Mouse (Mus musculus) testis, postnatal 10 days (tissue): ENCODE data around the gene Scly.

Experiments
- DNase-seq: peaks from one replicate; pipeline ENCODE4 v3.0.0; 2021; ENCODE audit warnings: low spot score

Scly gene

DNA sequence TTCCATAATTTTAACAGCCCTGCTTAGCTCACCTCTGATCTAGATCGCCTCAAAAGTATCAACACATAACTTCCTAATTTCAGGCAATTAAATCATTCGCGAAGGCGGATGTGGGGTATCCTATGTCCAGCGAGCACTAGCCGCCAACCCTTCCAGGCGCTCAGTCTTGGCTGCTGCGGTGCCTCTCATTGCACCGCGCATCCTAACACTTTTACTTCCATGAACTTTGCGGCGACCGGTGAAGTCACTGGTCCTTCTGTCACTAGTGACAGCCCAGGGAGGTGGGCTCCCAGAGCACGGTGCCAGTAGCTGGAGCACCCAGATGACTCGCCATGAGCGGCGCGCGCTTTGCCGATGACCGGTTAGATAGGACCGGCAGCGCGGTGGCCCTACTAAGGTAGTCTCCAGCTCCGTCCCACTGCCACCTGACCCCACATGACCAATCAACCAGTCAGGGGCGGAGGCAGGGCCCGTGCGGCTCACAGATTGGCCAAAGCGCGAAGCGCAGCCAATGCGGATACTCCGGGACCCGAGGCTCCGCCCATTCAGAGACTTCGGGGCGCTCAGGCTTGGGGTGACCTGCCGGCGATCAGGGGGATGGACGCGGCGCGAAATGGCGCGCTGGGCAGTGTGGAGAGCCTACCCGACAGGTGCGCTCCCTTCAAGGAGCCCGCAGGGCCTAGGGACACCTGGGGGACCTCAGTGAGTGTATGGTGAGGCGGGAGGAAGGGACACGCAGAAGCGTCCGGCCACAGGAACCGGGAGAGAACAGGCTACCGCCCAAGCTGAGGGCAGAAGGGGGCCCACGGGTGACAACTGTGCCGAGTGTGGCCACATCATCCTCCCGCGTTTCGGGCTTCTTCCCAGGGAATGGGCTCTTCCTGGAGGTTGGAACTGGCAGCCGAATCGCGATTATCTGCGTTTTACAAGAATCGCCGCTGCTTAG, at the start of gene Scly:
Scly (plus strand) TSS at position 540 of the 946 bp plus-strand sequence.
- peak; percentile 92 for DNase-seq

DNA sequence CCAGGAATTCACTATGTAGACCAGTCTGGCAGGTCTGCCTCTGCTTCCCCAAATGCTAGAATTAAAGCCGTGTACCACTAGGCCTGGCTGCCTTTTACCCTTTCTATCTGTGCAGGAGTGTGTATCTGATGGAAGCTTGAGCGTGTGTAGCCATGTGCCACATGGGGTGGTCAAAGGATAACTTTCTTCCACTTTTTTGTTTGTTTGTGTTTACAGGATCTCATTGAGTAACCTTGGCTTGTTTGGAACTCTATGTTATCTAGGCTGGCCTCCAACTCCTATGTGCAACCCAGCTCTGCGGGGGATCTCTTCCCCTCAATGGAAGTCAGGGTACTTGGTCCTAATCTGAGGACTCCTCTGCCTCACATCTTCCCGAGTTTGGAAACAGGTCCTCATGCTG, 49.2 kb upstream of the Scly start:
- DNase-seq = no peak

- peak; percentile 89 for DNase-seq
These were observed 48.3 kb upstream of the Scly start, which contains the start of gene Ube2f for GRCm38 (mm10) chr1:91249564-91250414. Gene Ube2f (plus strand): TSS chr1:91250304.

DNA sequence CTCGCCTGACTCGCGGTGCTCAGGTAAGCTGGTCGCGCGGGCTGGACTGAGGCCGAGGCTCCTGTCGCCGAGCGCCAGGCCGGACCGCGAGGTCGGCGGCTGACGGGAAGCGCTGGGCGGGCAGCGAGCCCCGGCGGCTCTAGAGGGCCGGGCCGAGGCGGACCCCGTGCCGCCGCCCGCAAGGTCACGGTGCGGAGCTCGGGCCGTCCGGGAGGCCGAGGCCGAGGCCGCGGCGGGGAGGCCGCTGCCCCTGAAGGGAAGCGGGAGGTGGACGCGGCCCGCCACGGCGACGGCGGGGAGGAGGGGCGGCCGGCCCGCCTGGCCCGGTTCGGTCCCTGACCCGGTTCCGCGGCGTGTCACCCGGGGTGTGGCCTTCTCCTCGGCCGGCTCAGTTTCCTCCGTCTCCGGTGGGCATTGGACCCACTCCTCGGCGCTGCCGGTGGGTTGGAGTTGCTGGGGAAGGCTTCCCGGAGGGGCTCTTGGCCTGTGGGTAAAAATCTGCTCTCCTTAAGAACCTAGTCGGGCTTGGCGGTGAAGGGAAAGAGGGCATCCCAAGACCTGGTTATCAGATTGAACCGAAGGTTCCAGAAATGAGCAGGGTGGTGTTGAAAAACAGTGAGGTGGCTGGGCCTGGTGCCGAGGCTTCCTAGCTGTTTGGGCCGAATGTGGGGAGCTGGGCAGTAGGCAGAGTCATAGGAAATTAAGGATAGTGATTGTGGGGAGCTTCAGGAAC, 47.6 kb upstream of the Scly start:
- peak; percentile 66 for DNase-seq

GRCm38 (mm10) chr1:91251148-91251650, 46.9 kb upstream of the Scly start:
- no peak for DNase-seq

- no peak for DNase-seq
These were observed 46.2 kb upstream of the Scly start for GRCm38 (mm10) chr1:91251927-91252326.

- DNase-seq = no peak
These were observed 40.2 kb upstream of the Scly start for GRCm38 (mm10) chr1:91257918-91258317.

- no peak for DNase-seq
These were observed 38.3 kb upstream of the Scly start for GRCm38 (mm10) chr1:91259794-91260193.

- DNase-seq = no peak
These were observed 35.6 kb upstream of the Scly start for GRCm38 (mm10) chr1:91262508-91262907.

DNA sequence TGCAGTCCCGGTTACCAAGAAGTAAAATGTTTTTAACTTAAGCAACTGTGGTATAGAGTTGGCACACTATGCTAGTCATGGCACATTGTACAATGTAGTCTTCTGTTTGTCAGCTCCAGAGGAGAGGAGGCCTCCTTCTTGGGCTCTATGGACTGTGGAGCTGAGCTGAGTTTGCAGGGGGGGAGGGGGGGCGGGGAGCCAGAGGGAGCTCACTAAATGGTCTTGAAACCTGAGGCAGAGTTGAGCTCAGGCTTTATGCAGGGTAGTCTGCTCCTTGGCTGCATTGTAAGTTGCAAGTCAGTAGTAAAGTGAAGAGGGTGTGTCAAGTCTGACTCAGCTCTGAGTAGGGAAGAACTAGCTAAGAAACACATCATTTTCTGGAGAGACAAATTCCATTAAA, 25.9 kb upstream of the Scly start:
- no peak for DNase-seq

- DNase-seq = no peak
These were observed 21.6 kb upstream of the Scly start for GRCm38 (mm10) chr1:91276581-91276980.

DNA sequence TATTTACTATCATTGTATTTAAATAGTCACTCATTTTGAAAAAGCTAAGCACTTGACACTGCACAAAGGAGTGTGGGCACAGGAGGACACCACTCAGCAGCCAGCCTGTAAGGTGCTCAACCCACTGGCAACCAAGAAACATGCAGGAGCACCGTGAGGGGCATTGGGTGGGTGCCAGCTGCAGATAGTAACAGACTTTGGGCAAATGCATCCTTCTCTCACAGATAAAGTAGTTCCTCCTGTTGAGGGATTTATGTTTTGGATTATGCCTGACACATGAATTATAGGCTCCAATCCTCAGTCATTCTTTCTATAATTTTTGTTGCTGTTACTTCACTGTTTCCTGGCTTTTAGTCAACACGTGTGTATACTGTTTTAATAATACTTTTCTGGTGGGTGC, 20.7 kb upstream of the Scly start:
- DNase-seq = no peak

DNA sequence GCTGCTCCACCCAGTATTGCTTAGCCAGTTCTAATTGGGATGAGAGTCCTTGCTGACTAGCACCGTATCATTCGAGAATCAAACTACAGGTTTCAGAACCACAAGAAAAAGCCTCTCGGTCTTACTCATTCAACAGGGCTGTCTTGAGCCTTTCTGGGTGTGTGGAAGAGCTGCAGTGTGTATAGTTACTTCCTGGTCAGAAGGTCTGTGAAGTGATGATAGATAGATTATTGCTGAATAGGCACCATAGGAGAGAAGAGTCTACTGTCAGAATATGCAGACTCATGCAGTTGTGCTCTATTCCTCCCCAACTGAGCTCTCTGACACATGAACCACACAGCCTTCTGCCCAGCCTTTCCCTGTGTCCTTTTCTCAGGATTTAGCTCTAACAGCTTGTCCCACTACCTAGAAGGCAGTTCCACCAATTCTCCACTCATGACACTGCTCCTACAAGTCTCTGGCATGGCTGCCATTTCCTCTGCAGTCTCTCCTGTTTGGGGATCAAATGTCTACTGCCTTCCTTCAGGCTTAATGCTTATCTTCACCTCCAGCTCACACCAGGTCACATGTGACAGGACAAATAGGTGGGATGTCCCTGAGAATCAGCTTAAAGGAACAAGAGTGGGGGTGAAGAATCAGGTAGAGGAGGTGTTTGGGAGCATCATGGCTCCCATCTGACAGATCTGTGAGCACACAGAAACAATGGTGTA, 19.6 kb upstream of the Scly start:
- no peak for DNase-seq

DNA sequence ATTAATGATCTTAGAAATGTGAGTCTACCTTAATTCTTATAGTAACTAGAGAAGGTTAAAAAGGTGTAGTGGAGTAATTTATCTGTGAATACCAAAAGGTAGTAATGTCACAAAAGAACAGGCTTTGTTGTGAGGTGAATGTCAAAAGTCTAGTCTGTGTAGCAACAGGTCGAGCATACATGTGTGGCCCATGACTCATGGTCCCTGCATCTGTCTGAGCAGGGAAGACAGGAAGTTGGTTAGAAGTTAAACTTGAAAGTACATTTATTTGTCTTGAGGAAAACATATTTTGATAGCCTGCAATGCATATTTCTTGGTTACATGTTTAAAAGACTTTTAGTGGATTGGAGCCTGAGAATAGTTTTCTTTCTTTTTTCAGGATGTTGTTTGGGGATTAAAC, 19.0 kb upstream of the Scly start:
- DNase-seq = no peak

DNA sequence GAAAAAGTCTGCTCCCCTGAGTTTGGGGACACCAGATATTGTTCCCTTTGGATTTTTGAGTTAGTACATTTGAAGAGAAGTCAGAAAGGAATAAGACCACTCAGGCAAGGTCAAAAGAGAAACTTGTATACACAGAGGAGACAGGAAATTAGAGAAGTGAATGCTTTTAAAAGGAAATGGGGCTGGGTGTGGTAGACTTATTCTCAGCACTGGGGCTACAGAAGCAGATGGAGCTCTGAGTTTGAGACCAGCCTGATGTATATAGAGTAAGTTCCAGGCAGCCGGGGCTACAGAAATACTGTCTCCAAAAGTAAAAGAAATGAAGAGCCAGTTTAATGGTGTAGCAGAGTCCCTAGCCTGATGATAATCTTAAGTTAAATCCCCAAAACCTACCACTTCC, 15.6 kb upstream of the Scly start:
- DNase-seq = no peak

DNA sequence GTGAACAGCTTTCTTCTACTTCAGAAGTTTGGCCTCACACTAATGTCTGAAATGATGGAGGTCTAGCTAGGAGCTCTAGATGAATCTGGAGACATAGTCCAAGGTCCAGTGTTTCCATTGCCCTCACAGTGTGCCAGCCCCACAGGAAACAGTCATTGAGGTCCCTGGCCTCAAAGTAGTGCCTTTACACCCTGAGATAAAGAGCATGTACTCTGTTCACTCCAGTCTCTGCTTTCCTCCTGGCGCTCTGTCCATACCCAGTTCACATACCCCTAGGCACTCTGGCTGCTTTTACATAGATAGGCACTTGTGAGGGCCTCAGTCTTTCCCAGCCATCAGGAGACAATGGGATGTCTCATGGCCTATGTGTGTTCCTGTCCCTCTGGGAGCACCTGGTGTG, 8.8 kb upstream of the Scly start:
- DNase-seq = no peak

GRCm38 (mm10) chr1:91292101-91292825, 5.9 kb upstream of the Scly start:
- no peak for DNase-seq

DNA sequence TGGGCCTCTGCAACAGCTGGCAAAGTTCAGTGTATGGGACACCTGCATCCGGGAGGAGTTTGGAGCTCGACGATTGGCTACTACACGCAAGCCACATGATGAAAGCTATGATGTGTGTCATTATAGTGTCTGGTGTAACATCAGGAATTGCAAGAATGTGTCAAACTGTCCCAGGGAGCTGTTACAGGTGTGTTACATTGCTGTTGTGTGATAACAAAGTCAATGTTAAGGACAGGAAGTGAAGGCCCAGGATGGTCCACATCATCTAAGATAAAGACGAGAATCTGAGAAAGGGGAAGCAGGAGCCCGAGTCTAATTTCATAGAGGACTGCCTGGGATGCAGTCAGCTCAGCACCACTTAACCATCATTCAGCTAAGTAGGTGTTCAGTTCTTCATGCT, 2.6 kb upstream of the Scly start:
- no peak for DNase-seq

GRCm38 (mm10) chr1:91299026-91299706, 1.0 kb downstream of the Scly start:
- DNase-seq = no peak
